Mouse (Mus musculus) Patski (cell line): ENCODE results near the gene Hexim2. TPM values are rescaled to one million over a fixed set of nuclear protein-coding genes. Genes with fewer than 3 reads are reported as not detected.

ENCODE experiments used
- ATAC-seq: fragments of 100-300 bp; one replicate; pipeline ENCODE4 v1.8.0; 2021
- CTCF ChIA-PET: fragments of 350-600 bp; sonication (Branson Sonifier 250); formaldehyde crosslinking; loops from one replicate; lab custom pipeline; 2022; ENCODE audit warnings: inconsistent platforms; lab: Charles Lee
- POLR2A ChIA-PET: fragments of 350-600 bp; sonication (Branson Sonifier 250); formaldehyde crosslinking; loops from one replicate; lab custom pipeline; 2022; ENCODE audit warnings: antibody characterized with exemption, inconsistent platforms; lab: Charles Lee
- DNase-seq: peaks from one replicate; pipeline ENCODE4 v3.0.0-alpha.2; 2011; ENCODE audit warnings: low read depth, low spot score
- H3K27me3 ChIP-seq: fragments of 371-371 bp; one replicate; pipeline ENCODE4 v1.5.1; 2021
- CTCF ChIP-seq: fragments of 100-300 bp; IDR thresholded peaks from one replicate; pipeline ENCODE4 v1.5.1; 2021
- in situ Hi-C: fragments of 300-500 bp; cut with MboI; formaldehyde crosslinking; loops from 3 replicates; pipeline ENCODE4 v1.11.1; 2018; ENCODE audit warnings: low pct_unique_long_range_greater_than_20kb, mixed read lengths
- polyA plus RNA-seq: library from polyadenylated mRNA; unstranded; gene quantifications from one replicate; pipeline ENCODE4 v1.2.3, GENCODE M21; 2021

Hexim2 gene
- polyA plus RNA-seq, 1 experiment from 2014 or later, result 20.6 TPM

GRCm38 (mm10) chr11:103111301-103111700, 20.9 kb upstream of the Hexim2 start:
- DNase-seq, result no peak
- H3K27me3 ChIP-seq, result no peaks in the 10 kb centered on the region
- no peak for TF ChIP-seq CTCF
- ChIA-PET CTCF (interaction anchor here (1.6 to 1.7 kb wide), 2 partner anchors 9 to 48 kb away, joined by 4 to 7 read pairs; no protein-coding TSS in a partner anchor), POLR2A (interaction anchor here (0.6 kb wide), 1 partner anchor 551 kb away, joined by 6 read pairs; no protein-coding TSS in a partner anchor)
- no peak for ATAC-seq
- in situ Hi-C loops, result no loop called here

GRCm38 (mm10) chr11:103111881-103112551, 20.2 kb upstream of the Hexim2 start:
- ATAC-seq (peak; percentile 24), DNase-seq (no peak)
- no peaks in the 10 kb centered on the region for H3K27me3 ChIP-seq
- TF ChIP-seq CTCF, result no peak
- POLR2A ChIA-PET, result interaction anchor here (0.6 to 7.3 kb wide), 2 partner anchors 9 to 552 kb away, joined by 6 to 86 read pairs; partner anchors contain the start of genes Acbd4 and Plcd3
- CTCF ChIA-PET, result interaction anchor here (1.3 to 1.7 kb wide), 3 partner anchors 9 to 47 kb away, joined by 4 to 7 read pairs (median 4); no protein-coding TSS in a partner anchor
- in situ Hi-C loops, result no loop called here

DNA sequence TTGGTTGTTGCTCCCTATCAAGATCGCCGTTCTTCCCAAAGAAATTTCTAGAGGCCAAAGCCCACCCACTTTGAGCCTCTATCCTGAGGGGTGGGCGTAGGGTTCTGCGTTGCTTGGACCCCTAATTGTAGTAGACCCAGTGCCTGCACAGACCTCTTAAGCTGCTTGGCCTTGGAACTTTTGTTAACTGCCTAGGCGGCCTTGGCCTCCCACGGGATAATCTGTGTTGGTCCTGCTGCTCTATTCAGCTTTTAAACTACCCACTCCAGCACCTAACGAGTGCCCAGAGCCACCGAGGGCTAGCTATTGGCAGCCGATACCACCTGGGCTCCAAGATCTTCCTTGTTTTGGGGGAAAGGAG, 19.7 kb upstream of the Hexim2 start:
- H3K27me3 ChIP-seq, result no peaks in the 10 kb centered on the region
- DNase-seq (no peak), ATAC-seq (no peak)
- in situ Hi-C loops, result no loop called here
- no peak for TF ChIP-seq CTCF
- CTCF ChIA-PET, result interaction anchor here (1.3 to 1.7 kb wide), 2 partner anchors 10 to 47 kb away, joined by 4 to 7 read pairs; no protein-coding TSS in a partner anchor
- POLR2A ChIA-PET, result interaction anchor here (6.5 to 7.3 kb wide), 2 partner anchors 10 to 20 kb away, joined by 59 to 86 read pairs; partner anchors contain the start of genes Acbd4, Hexim2 and Plcd3

GRCm38 (mm10) chr11:103113005-103113404, 19.2 kb upstream of the Hexim2 start:
- no peak for DNase-seq
- in situ Hi-C loops, result no loop called here
- ATAC-seq, result no peak
- POLR2A ChIA-PET, result interaction anchor here (6.5 to 7.3 kb wide), 2 partner anchors 10 to 20 kb away, joined by 59 to 86 read pairs; partner anchors contain the start of genes Acbd4, Hexim2 and Plcd3
- CTCF ChIA-PET, result interaction anchor here (1.3 kb wide), 1 partner anchor 46 kb away, joined by 4 read pairs; no protein-coding TSS in a partner anchor
- no peak for TF ChIP-seq CTCF
- no peaks in the 10 kb centered on the region for H3K27me3 ChIP-seq

DNA sequence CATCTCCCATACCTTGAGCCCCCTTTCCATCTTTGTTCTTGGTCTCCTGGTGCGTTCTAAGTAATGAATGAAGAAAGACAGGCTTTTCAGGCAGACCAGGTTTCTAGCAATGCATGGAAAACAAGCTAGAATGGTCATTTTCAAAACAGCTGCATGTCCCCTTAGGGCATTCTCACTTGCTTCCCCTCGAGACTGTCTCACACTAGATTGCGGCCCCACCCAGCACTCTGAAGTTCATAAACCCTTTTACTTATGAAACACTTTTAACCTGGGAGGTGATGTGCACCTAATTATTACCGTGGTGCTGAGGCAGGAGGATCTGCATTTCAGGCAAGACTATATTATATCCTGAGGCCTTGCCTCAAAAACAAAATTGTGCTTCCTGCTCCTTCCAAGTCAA, 18.5 kb upstream of the Hexim2 start:
- in situ Hi-C loops, result no loop called here
- no peak for DNase-seq
- POLR2A ChIA-PET, result interaction anchor here (0.6 to 7.3 kb wide), 6 partner anchors 11 to 39 kb away, joined by 4 to 86 read pairs (median 6); partner anchors contain the start of genes Acbd4, Hexim2 and Plcd3
- CTCF ChIA-PET, result interaction anchor here (1.1 to 6.0 kb wide), 3 partner anchors 10 to 55 kb away, joined by 4 to 68 read pairs (median 27); partner anchors contain the start of genes Acbd4 and Plcd3
- no peak for ATAC-seq
- TF ChIP-seq CTCF, result no peak
- H3K27me3 ChIP-seq, result no peaks in the 10 kb centered on the region

- DNase-seq, result no peak
- no peak for ATAC-seq
- ChIA-PET CTCF (interaction anchor here (1.0 to 6.0 kb wide), 4 partner anchors 11 to 55 kb away, joined by 3 to 68 read pairs (median 16); partner anchors contain the start of genes Acbd4 and Plcd3), POLR2A (interaction anchor here (0.6 to 7.3 kb wide), 8 partner anchors 11 to 60 kb away, joined by 4 to 86 read pairs (median 6); partner anchors contain the start of genes Acbd4, Hexim2 and Plcd3)
- in situ Hi-C loops, result no loop called here
- no peaks in the 10 kb centered on the region for H3K27me3 ChIP-seq
- TF ChIP-seq CTCF, result no peak
These were observed 17.8 kb upstream of the Hexim2 start for GRCm38 (mm10) chr11:103114270-103114943.

DNA sequence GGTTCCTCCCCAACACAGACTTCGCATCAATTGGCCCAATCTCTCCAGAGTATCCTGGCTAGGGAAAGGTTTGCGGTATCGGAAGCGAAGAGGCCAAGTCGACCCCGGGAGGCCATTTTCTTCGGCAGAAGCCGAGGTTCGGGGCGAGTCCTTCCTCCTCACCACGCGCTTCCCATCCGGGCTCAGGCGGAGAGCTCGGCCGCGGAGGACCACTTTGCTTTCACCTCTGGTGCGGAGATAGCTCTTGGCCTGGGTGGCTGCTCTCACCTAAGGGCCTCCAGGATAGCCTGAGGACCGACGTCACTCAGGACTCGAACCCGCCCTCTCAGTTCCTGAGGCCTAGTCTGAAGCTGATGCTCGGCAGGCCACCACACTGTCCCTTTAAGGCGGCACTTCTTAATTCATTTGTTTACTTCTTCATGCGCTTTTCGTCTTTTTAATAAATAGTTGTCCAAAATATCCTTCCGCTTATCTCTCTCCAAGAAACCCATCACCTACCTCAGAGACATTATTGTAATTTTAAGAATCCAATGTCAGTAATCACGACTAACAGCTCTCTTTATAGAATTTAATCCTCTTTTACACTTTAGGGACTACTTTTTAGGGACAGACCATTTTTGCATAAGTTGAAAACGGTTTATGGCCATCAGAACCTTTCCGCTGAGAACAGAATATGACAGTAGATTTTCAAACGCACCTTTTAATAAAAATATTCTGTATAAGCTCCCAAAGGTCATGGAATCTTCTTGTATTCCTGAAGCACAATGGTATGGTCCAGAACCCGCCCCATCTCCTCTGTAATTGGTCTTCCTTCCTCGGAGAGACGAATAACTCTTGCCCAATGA, 16.8 kb upstream of the Hexim2 start:
- POLR2A ChIA-PET, result interaction anchor here (0.5 to 7.3 kb wide), 9 partner anchors 12 to 72 kb away, joined by 3 to 86 read pairs (median 6); partner anchors contain the start of genes Acbd4, Hexim2 and Plcd3
- in situ Hi-C loops, result no loop called here
- CTCF ChIA-PET, result interaction anchor here (1.0 to 6.0 kb wide), 7 partner anchors 12 to 43 kb away, joined by 3 to 68 read pairs (median 4); partner anchors contain the start of genes Acbd4 and Plcd3

GRCm38 (mm10) chr11:103116008-103116818, 16.0 kb upstream of the Hexim2 start, which contains the start of gene Hexim1:
Hexim1 (plus strand) TSS chr11:103116231.
- peak; percentile 87 for ATAC-seq
- in situ Hi-C loops, result no loop called here
- POLR2A ChIA-PET, result interaction anchor here (0.5 to 7.3 kb wide), 8 partner anchors 12 to 71 kb away, joined by 3 to 86 read pairs (median 8); partner anchors contain the start of genes Acbd4, Hexim2 and Plcd3

More for the DNA sequence above, 16.8 kb upstream of the Hexim2 start:
- ATAC-seq, result peak; percentile 62
- H3K27me3 ChIP-seq, result no peaks in the 10 kb centered on the region
- TF ChIP-seq CTCF, result no peak
- no peak for DNase-seq

More at GRCm38 (mm10) chr11:103116008-103116818, 16.0 kb upstream of the Hexim2 start, which contains the start of gene Hexim1:
- CTCF ChIA-PET, result interaction anchor here (0.9 to 6.0 kb wide), 10 partner anchors 13 to 43 kb away, joined by 3 to 68 read pairs (median 5); partner anchors contain the start of genes Acbd4, Hexim2 and Plcd3
- TF ChIP-seq CTCF, result no peak
- no peaks in the 10 kb centered on the region for H3K27me3 ChIP-seq
- peak; percentile 99 for DNase-seq
